Mouse (Mus musculus): ENCODE results near the gene Iqschfp.

DNA sequence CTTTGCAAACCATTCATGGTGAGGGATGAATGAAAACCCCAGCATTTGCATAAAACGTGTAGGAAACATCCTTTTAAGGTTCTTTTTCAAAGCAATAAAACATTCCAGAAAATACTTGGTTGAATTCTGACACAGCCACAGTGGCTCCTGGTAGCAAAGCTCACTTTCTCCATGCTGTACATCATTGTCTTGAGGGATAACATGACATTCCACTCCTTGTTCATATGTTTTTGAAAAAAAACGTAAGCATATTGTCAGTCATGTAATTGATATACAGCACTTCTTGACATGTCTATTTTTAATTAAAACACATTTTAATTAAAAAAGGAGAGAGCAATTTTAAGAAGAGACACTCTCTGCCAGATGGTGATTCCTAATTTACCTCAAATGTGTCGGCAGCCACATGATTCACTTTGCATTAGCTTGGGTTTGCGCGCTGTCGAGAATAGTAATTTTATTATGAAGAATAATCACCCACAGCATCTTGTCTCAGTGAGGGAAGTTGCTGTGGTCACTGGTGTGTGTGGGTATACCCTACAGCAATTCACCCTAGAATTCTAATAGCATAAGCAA is 234.3 kb downstream of the Iqschfp start:
- TF ChIP-seq CTCF (IDR thresholded peaks at IDR 0.05; ENCODE audit: borderline replicate concordance, insufficient read depth, low read depth, low read length) (no peak), POLR2A (IDR thresholded peaks at IDR 0.05; ENCODE audit: borderline replicate concordance, insufficient read depth, low read length) (no peak)
